Mouse (Mus musculus) liver, embryonic 11.5 days (tissue): ENCODE measurements around the gene Ptprm. TPM values are rescaled to one million over a fixed set of nuclear protein-coding genes. Genes with fewer than 3 reads are reported as not detected.

Experiments used
- ATAC-seq: fragments of 200-750 bp; cut with Nextera tagmentation; replicated peaks from 2 replicates; pipeline ENCODE4 v1.8.0; 2017; ENCODE audit warnings: moderate number of reproducible peaks, mild to moderate bottlenecking, moderate TSS enrichment, moderate library complexity; ENCODE audit not compliant: low FRiP score
- DNase-seq: peaks from one replicate; pipeline ENCODE4 v3.0.0-alpha.2; 2017; ENCODE audit warnings: low spot score
- H3K27ac ChIP-seq: fragments of 300-500 bp; sonication (generic); 2 replicates; pipeline ENCODE4 v1.5.1; 2014; ENCODE audit warnings: mild to moderate bottlenecking, low read depth, low read length, control low read depth
- H3K27me3 ChIP-seq: fragments of 300-500 bp; sonication (generic); replicated peaks from 2 replicates; pipeline ENCODE4 v1.6.1; 2014; ENCODE audit warnings: low read length, mixed read lengths; ENCODE audit not compliant: control insufficient read depth, insufficient read depth
- H3K36me3 ChIP-seq: fragments of 300-500 bp; sonication (generic); 2 replicates; pipeline ENCODE4 v1.6.1; 2014; ENCODE audit warnings: mild to moderate bottlenecking, low read length, moderate library complexity, mixed read lengths; ENCODE audit not compliant: control insufficient read depth, insufficient read depth
- H3K4me1 ChIP-seq: fragments of 300-500 bp; sonication (generic); replicated peaks from 2 replicates; pipeline ENCODE4 v1.6.1; 2014; ENCODE audit warnings: low read length, mixed read lengths; ENCODE audit not compliant: control insufficient read depth, insufficient read depth
- H3K4me2 ChIP-seq: fragments of 300-500 bp; sonication (generic); 2 replicates; pipeline ENCODE4 v1.6.1; 2014; ENCODE audit warnings: mild to moderate bottlenecking, control low read depth, moderate library complexity
- H3K4me3 ChIP-seq: fragments of 300-500 bp; sonication (generic); 2 replicates; pipeline ENCODE4 v1.5.1; 2014; ENCODE audit warnings: low read depth, low read length, control low read depth
- H3K9ac ChIP-seq: fragments of 300-500 bp; sonication (generic); 2 replicates; pipeline ENCODE4 v1.6.1; 2014; ENCODE audit warnings: low read depth, low read length, control low read depth
- H3K9me3 ChIP-seq: fragments of 300-500 bp; sonication (generic); 2 replicates; pipeline ENCODE4 v1.6.1; 2016; ENCODE audit warnings: low read length, inconsistent platforms, mixed read lengths; ENCODE audit not compliant: control insufficient read depth
- WGBS: fragments of 180-500 bp; shearing (Covaris S2); extraction: QIAGEN DNeasy Blood & Tissue Kit; methylation state at CpG from one replicate; pipeline ENCODE4 v1.1.7; 2014; 5-methylcytosine and 5-hydroxymethylcytosine counted together
- polyA plus RNA-seq: library from polyadenylated mRNA; unstranded; fragments of >200 nt; fragmentation: Nextera tagmentation; extraction: Ambion mirVana; gene quantifications from 2 replicates; pipeline ENCODE4 v1.2.1, GENCODE M21; 2014

Ptprm gene
- polyA plus RNA-seq, 1 experiment from 2014 or later: 5.7 TPM

DNA sequence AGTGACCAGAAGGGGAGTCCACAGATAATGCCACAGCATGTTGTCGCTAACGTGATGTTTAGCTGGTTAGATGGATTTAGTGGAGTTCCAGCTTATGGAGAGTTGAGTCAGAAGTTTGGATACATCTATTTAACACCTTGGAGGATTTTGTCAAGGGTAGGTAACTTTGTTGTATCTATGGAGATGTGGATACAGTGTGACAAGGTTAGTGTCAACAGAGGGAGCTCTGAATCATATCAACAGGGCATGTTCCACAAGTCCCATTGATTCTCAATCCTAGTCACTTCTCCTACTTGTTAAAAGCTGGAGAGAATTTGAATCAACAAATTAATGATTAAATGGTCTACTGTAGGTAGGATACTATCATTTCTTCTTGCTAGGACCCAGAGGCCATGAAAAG, 394.4 kb downstream of the Ptprm start:
- WGBS: 80% methylated on average over 2 of the region's 2 CpGs

DNA sequence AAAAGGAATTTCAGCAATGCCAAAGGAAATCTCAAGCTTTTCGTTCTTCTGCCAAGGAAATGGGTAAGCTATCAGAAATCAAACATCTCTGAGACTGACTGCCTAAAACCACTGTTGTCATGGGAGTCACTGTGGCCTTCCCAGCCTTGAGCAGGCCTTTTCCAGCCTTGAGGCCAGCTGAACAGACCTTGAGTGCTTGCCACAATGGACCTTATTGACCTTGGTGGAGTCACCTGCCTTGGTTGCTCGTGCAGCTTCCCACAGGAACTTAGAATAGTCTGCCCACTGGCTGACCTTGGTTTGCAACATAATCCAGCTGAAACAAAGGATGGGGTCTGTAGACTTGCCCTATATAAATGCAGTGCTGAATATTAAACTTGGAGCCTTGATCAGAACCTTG, 395.5 kb downstream of the Ptprm start:
- Histone ChIP-seq H3K27ac (no peak overlapping the region), H3K36me3 (no peaks in the 10 kb centered on the region), H3K4me2 (no peak overlapping the region), H3K4me3 (no peak overlapping the region), H3K9ac (no peak overlapping the region), H3K4me1 (no peaks in the 10 kb centered on the region), H3K27me3 (no peaks in the 10 kb centered on the region), H3K9me3 (no peaks in the 10 kb centered on the region)
- 73% methylated on average over 2 of the region's 2 CpGs for WGBS
- DNase-seq (no peak), ATAC-seq (no peak)

More for the DNA sequence above, 394.4 kb downstream of the Ptprm start:
- H3K27me3 ChIP-seq: no peaks in the 10 kb centered on the region
- no peak overlapping the region for H3K27ac ChIP-seq
- DNase-seq (no peak), ATAC-seq (no peak)
- no peaks in the 10 kb centered on the region for H3K9me3 ChIP-seq
- H3K4me1 ChIP-seq: no peaks in the 10 kb centered on the region
- no peak overlapping the region for H3K9ac ChIP-seq
- H3K4me2 ChIP-seq: no peak overlapping the region
- no peak overlapping the region for H3K4me3 ChIP-seq
- H3K36me3 ChIP-seq: no peaks in the 10 kb centered on the region

DNA sequence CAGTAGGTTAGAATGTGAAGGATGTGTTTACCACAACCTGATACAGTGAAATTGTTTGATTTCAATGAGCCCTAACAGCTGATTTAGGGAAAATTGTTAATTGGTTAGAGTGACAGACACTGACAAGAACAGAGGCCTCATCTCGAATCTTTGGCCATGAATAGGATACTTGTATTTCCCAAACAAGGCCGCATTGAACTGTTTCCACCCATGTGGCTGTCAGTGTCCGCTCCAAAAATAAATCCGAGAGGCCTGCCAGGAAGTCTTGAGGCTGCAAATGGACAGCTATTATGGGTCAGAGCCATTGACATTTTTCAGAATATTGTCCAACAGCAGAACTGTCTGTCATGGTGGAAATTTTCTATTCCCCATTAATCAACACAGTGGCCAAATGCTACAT, 409.8 kb downstream of the Ptprm start:
- ATAC-seq: no peak
- Histone ChIP-seq H3K4me3 (no peak overlapping the region), H3K27ac (no peak overlapping the region), H3K4me2 (no peak overlapping the region), H3K9me3 (no peaks in the 10 kb centered on the region), H3K27me3 (no peaks in the 10 kb centered on the region), H3K9ac (no peak overlapping the region), H3K4me1 (no peaks in the 10 kb centered on the region), H3K36me3 (no peaks in the 10 kb centered on the region)
- DNase-seq: no peak
- 83% methylated on average over 4 of the region's 4 CpGs for WGBS

DNA sequence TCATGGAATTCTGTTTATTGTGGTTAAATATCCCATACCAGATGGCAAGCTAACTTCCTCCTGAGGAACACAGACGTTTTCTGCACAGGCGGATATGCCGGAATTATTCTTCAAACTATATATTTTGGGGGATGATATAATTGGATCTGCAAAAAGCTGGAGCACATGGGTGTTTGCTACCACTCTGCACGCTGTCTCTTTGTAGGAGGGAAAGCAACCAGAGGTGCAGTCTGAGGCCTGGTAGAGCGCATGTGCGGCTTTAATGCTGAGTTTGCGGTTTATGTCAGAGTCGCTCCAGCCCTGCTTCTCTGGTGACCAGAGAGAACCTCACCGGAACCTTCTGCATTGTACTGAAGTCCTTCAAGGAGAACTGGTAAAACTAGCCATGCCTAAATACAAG, 410.7 kb downstream of the Ptprm start:
- no peak for DNase-seq
- H3K27me3 ChIP-seq: no peaks in the 10 kb centered on the region
- H3K27ac ChIP-seq: no peak overlapping the region
- no peaks in the 10 kb centered on the region for H3K9me3 ChIP-seq
- 90% methylated on average over 9 of the region's 9 CpGs for WGBS
- H3K4me3 ChIP-seq: no peak overlapping the region
- no peaks in the 10 kb centered on the region for H3K4me1 ChIP-seq
- no peak for ATAC-seq
- H3K36me3 ChIP-seq: no peaks in the 10 kb centered on the region
- H3K9ac ChIP-seq: no peak overlapping the region
- H3K4me2 ChIP-seq: no peak overlapping the region

DNA sequence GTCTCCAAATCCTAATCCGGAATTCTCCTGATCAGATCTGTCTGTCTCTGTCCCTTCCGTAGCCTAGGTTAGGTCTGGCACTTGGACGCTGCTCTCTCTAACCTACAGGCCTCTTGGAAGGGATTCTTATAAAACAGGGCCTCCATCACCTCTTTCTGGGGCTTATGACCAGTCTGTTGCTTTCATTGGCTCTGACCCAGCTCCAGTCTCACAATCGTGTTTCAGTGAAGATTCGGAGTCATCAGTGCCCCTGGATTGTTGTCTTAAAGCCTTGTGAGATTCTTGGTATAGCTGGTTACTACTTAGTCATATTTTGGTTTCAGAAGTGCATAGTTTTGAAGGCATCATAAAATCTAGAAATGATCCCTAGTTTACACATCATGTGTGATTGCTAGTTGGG, 428.6 kb downstream of the Ptprm start:
- Histone ChIP-seq H3K36me3 (no peaks in the 10 kb centered on the region), H3K4me1 (no peaks in the 10 kb centered on the region), H3K9ac (no peak overlapping the region), H3K27me3 (no peaks in the 10 kb centered on the region), H3K9me3 (no peaks in the 10 kb centered on the region), H3K4me2 (no peak overlapping the region), H3K4me3 (no peak overlapping the region), H3K27ac (no peak overlapping the region)
- WGBS: 79% methylated on average over 5 of the region's 5 CpGs
- no peak for ATAC-seq
- no peak for DNase-seq

DNA sequence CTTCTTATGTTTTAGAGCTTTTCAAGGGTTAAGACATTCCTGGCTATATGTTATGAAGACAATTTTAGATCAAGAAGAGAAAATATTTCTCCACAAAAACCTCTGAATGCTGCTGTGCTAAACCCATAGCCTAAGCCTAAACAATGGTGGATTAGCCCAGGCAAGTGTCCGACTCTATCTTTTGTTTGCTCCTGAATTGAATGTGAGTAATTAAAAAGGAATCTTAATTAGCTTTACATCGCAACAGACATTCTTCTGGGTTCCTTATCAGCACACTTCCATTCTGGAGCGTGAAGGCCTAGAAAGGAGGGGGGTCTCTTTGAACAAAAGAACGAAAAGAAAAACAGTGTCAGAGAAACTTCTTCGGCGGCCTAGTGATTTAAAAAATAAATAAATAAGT, 439.6 kb downstream of the Ptprm start:
- DNase-seq (no peak), ATAC-seq (no peak)
- H3K4me2 ChIP-seq: no peak overlapping the region
- H3K27me3 ChIP-seq: no peaks in the 10 kb centered on the region
- H3K4me1 ChIP-seq: no peaks in the 10 kb centered on the region
- WGBS: 56% methylated on average over 6 of the region's 6 CpGs
- no peaks in the 10 kb centered on the region for H3K9me3 ChIP-seq
- H3K9ac ChIP-seq: no peak overlapping the region
- H3K27ac ChIP-seq: no peak overlapping the region
- no peaks in the 10 kb centered on the region for H3K36me3 ChIP-seq
- H3K4me3 ChIP-seq: no peak overlapping the region

DNA sequence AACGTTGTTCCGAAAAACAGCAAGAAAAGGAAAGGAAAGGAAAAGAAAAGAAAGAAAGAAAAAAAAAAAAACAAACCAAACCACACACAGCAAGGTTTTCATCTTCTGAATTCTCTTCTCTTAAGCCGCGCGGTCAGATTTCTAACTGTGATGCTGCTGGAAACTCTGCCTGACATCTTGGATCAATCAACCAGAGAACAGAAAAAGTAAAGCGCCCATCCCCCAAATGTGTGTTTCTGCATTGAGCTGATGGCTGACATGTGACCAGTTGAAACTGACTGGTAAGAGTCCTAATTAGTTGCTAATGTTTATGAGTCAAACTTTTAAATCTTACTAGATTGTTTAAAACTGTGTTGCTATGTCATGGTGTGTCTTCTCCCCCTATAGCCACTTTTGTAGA, 441.7 kb downstream of the Ptprm start:
- no peak for DNase-seq
- H3K4me2 ChIP-seq: no peak overlapping the region
- H3K27me3 ChIP-seq: no peaks in the 10 kb centered on the region
- no peaks in the 10 kb centered on the region for H3K4me1 ChIP-seq
- H3K9ac ChIP-seq: no peak overlapping the region
- no peak for ATAC-seq
- H3K4me3 ChIP-seq: no peak overlapping the region
- no peak overlapping the region for H3K27ac ChIP-seq
- WGBS: 82% methylated on average over 6 of the region's 6 CpGs
- H3K9me3 ChIP-seq: no peaks in the 10 kb centered on the region
- H3K36me3 ChIP-seq: no peaks in the 10 kb centered on the region

DNA sequence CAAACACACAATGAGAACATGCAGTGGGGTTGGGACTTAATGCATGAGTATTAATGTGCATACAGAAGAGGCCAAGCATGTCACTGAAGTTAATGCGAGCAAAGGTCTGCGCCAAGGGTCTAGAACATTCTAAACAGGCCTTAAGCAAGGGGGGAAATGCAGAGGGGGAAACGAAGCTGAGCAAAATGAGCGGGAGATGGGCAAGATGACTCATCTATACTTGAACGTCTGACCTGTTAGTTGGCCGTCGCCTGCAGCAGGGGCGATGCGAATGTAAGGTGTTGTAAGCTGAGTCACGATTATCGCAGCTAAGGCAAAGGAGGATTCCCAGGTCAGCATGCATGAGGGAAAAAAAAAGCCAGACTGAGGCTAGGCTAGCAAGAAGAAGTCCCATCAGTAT, 442.1 kb downstream of the Ptprm start:
- 77% methylated on average over 11 of the region's 11 CpGs for WGBS
- Histone ChIP-seq H3K4me3 (no peak overlapping the region), H3K4me1 (no peaks in the 10 kb centered on the region), H3K27ac (no peak overlapping the region), H3K4me2 (no peak overlapping the region), H3K36me3 (no peaks in the 10 kb centered on the region), H3K27me3 (no peaks in the 10 kb centered on the region), H3K9ac (no peak overlapping the region), H3K9me3 (no peaks in the 10 kb centered on the region)
- ATAC-seq: no peak
- DNase-seq: no peak

DNA sequence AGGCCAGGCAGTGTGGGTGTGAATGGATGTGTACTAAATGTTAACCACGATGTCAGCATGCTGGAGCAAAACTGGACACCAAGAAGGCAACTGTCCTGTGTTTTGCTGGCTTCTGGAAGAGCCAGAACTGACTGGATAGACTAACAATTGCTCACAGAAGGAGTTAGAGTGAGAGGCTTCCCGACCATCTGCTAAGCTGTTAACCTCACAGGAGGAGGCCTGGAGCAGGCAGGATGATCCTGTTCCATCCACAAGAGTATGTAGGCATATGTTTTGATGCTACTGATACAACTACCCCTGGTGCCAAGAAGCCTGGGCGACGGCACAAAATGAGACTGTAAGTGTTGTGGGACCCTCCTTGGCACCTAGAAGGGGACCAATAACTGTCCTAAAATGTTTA, 444.4 kb downstream of the Ptprm start:
- no peak for ATAC-seq
- no peaks in the 10 kb centered on the region for H3K4me1 ChIP-seq
- no peak overlapping the region for H3K9ac ChIP-seq
- 73% methylated on average over 4 of the region's 4 CpGs for WGBS
- H3K27ac ChIP-seq: no peak overlapping the region
- no peak overlapping the region for H3K4me2 ChIP-seq
- H3K36me3 ChIP-seq: no peaks in the 10 kb centered on the region
- DNase-seq: no peak
- H3K27me3 ChIP-seq: no peaks in the 10 kb centered on the region
- H3K9me3 ChIP-seq: no peaks in the 10 kb centered on the region
- no peak overlapping the region for H3K4me3 ChIP-seq
